Mouse (Mus musculus): Measurements from ENCODE around the gene Epb41l3.

- TF ChIP-seq CTCF (IDR thresholded peaks at IDR 0.05; ENCODE audit: borderline replicate concordance, insufficient read depth, low read depth, low read length) (no peak), POLR2A (IDR thresholded peaks at IDR 0.05; ENCODE audit: borderline replicate concordance, insufficient read depth, low read length) (no peak)
These were observed 6.8 kb downstream of the Epb41l3 start for GRCm38 (mm10) chr17:69082316-69082715.
